Mouse (Mus musculus) adrenal gland, postnatal 36 days (tissue): Measurements from ENCODE around the gene Tfb1m. TPM values are rescaled to one million over a fixed set of nuclear protein-coding genes. Genes with fewer than 3 reads are reported as not detected.
A peak's percentile ranks its signal among the peaks of the same experiment; 100 is the strongest.

Source experiments
- DNase-seq, 2 experiments: peaks; one replicate each; pipeline ENCODE4 v3.0.0; 2021; ENCODE audit warnings: mixed read lengths in 1 of 2
- long read RNA-seq, 2 experiments: library from polyadenylated mRNA; stranded (forward); transcript quantifications; one replicate each; pipeline ENCODE4 v2.0.0; 2021; ENCODE audit warnings: borderline sequencing depth in 2 of 2
- total RNA-seq, 2 experiments: library from RNA; stranded (reverse); gene quantifications; 2 replicates each; pipeline ENCODE4 v1.2.3; 2021

Tfb1m gene
- total RNA-seq: 10 to 100 TPM; 10.5 to 16.1 TPM
- long read RNA-seq, experiment 1, transcript Tfb1m-201 (7 exons, 1,402 nt): major isoform, 5 of 7 reads
- long read RNA-seq, experiment 1, partial matches to known transcripts: 0 of 7 reads
- long read RNA-seq, experiment 1, other reads (novel, unspliced or antisense): 2 of 7 reads
- long read RNA-seq, experiment 2, partial matches to known transcripts: 1 of 3 reads
- long read RNA-seq, experiment 2, other reads (novel, unspliced or antisense): 0 of 3 reads

GRCm38 (mm10) chr17:3557331-3558311, at the start of gene Tfb1m:
Gene Tfb1m (minus strand): TSS chr17:3557781.
- DNase-seq: peak; percentile 98

DNA sequence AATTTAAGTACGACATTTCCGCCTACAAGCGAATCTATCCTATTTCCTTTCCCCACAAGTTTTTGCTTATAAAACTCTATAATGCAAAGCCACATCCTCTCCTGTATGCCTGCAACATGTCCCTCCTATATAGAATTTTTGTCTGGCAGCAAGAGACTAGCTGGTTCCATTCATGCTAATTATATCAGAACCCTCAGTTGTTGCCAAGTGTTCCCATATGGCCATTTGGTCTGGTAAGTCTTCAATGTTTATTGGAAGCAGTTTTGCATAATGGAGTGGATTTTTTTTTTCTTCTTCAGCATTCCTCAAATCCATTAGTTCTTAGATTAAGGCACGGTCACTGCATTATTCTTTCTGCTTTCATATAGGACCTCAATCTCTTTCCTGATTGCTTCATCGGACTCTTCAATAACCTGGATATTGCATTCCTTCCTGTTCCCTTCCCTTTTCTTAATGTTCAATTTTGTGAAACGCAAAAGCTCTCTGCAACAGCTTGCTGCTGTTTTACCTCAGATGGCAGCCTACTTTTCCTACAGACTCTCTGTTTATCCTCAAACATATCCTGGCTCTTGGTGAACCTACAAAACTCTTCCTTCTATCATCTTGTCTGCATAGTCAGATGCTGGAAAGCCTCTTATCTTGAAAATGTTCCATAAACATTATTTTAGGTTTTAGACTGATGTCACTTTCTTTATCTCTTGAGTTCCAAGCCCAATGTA, 45.5 kb upstream of the Tfb1m start:
- DNase-seq: no peak

DNA sequence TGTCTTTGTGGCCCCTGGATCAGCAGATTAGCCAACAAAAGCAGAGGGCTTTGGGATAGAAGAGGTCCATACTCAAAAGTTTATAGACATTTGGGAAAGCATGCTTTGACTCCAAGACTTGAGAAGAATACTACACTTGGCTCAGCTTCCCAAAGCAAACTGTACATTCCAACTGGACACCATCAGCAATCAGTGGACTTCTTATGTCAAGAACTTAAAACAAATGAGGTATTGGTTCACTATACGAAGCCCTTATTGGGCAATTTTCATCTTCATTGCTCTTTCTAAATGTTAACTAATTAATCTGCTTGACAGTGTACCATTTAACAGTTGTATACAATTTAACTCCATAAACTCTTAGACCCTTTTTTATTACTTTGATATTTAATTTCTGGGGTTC, 40.8 kb upstream of the Tfb1m start:
- no peak for DNase-seq

GRCm38 (mm10) chr17:3597866-3598265, 40.3 kb upstream of the Tfb1m start:
- DNase-seq: no peak

GRCm38 (mm10) chr17:3597130-3597529, 39.5 kb upstream of the Tfb1m start:
- DNase-seq: no peak

DNA sequence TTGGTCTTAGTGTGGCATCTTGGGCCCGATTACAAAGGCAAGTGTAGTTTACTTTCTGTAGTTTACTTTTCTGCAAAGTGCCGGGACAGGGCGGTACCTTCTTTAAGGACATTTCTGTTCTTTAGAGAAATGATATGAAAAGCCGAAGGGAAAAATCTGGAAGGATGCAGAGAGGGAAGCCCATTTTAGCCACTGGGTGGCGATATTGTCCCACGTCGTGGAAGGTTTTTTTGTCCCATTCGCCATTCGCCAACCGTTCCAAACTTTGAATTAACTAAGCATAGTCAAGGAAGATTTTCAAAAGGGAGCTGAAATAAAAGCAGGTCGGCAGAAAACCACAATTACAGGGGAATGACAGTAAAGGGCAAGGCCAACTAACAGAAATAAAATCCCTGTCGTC, 13.3 kb upstream of the Tfb1m start:
- DNase-seq: peak; percentile 79 to 83

- peak in 1 of 2 experiments; percentile 11 for DNase-seq
Measured at GRCm38 (mm10) chr17:3562405-3562804, 4.8 kb upstream of the Tfb1m start.

GRCm38 (mm10) chr17:3560534-3560933, 3.0 kb upstream of the Tfb1m start:
- no peak for DNase-seq

DNA sequence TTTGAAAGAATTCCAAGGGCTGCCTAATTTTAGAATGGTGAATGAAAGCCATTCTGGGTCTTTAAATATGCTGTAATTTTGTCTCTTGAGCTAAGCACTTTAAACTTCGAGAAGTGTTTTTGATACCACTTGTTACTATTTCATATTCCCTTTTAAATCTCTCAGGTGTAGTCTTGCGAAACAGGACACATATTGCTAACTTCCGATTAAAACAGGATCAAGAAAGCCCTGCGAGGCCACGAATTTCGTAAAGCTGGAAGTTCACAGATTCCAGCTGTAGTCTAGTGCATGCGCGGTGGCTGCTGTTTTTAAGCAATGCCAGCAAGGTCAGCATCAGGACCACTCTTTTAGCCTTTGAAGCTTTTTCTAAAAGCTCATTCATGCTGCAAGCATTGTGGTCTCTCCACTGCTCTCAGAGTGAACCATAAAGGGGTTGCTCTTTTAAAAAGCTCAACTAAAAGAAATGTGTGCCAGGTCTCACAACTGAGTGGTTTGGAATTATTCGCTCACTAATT, 832 bp upstream of the Tfb1m start:
- DNase-seq: peak; percentile 26 to 31

- DNase-seq: no peak
Measured at GRCm38 (mm10) chr17:3556251-3556650, 1.3 kb downstream of the Tfb1m start.

- no peak for DNase-seq
Measured at GRCm38 (mm10) chr17:3547725-3548124, 9.9 kb downstream of the Tfb1m start.

- no peak for DNase-seq
Measured at GRCm38 (mm10) chr17:3541033-3541432, 16.5 kb downstream of the Tfb1m start.

DNA sequence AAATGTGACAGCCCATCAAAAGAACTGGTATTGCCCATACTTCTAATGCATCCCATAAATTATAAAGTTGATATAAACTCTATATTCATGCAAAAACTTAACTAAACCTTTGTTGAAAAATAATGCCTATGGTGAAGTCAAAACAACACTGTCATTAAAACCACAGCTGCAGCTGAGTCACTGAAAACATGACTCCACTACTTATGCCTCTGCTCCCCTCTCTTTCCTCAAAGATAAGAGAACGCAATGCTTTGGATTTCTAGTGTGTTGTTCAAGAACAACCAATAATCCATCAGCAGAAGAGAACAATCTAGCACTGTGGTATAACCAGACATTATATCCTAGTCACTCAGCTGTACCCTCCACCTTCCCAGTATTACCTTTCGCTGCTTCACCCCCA, 17.3 kb downstream of the Tfb1m start:
- DNase-seq: no peak

GRCm38 (mm10) chr17:3533425-3533824, 24.2 kb downstream of the Tfb1m start:
- no peak for DNase-seq

- DNase-seq: no peak
Measured at GRCm38 (mm10) chr17:3532254-3532653, 25.3 kb downstream of the Tfb1m start, which contains the start of gene Cldn20. Gene Cldn20 (plus strand): TSS chr17:3532554.

- DNase-seq: no peak
Measured at GRCm38 (mm10) chr17:3531641-3532040, 25.9 kb downstream of the Tfb1m start.

- no peak for DNase-seq
Measured at GRCm38 (mm10) chr17:3530549-3530948, 27.0 kb downstream of the Tfb1m start.

DNA sequence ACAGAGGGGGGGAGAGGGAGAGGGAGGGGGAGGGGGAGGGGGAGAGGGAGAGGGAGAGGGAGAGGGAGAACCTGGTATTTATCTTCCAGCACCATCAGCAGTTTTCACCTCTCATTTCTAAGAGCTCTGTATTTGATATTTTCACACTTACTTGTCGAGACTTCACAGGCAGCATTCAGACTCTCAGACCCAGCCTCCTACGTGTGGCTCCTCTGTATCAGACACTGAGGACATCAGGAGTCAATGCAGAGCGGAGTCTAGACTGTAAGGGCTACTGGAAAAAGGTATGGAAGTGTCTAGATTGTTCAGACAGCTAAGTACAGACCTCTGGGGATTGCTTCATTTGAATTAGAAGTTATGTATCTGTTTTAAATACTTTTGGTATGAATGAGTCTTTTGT, 28.1 kb downstream of the Tfb1m start:
- DNase-seq: no peak

DNA sequence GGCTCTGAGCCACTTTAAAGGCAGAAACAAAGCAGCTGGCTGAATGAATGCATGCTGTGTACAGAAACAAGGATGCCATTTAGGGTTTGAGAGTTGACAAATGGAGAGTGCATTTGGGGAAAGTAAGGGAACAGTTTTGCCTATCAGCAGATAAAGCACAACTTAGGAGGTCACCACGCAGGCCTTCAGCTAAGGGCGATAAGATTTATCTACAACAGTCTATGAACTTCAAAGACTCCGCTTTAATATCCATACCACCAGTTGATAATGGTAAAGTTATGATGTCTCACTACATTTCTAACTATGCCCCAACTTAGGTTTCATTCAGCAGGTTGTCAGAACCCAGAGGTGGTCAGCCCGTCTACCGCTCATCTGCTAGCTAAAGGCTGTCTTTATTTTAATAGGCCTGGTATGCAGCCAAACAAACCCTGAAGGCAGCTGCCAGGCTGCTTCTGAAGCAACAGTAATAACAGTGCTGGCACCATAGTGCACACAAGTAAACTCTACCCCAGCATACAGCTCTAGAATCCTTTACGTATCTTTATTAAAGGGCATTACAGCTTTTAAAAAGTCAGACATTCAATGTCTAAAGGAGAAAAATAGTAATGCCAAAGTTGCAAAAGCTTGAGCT, 29.6 kb downstream of the Tfb1m start:
- DNase-seq: no peak

- DNase-seq: no peak
Measured at GRCm38 (mm10) chr17:3520344-3520743, 37.2 kb downstream of the Tfb1m start.

DNA sequence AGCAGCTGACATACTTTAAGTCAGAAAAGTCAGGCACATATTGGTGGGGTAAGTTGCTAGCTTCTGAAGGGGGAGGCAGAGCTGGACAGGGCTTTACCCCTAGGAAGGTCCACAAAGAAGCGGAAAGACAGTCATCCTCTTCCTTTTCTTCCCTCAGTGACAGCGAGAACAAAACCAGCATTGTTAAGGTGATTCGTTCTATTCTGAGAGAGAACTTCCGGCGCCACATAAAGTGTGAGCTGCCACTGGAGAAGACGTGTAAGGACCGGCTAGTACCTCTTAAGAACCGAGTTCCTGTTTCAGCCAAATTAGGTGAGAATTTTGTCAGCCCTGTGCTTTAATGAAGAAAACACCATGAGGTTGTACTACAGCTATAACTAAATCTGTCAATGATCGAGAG, 41.2 kb downstream of the Tfb1m start:
- no peak for DNase-seq

DNA sequence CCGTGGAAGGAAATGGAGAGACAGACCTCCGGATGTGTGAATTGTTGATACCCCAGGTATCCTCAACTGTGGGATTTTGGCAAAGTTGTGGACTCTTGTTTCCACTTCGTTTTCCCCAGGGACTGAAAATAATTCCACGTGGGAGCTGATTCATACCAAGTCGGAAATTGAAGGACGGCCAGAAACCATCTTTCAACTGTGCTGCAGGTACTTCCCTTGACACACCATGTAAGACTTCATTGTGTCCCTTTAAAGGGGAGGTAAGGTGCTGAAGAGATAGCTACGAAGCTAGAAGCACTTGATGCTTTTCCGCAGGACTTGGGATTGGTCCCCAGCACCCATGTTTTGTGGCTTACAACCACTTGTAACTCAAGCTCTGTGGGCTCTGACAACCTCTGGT, 41.7 kb downstream of the Tfb1m start:
- no peak for DNase-seq
